In genomic region chr1:167271841-167272240, GRCm38 (mm10) we compare ENCODE assay signal across 13 mouse cellular contexts. TPM values are rescaled to one million over a fixed set of nuclear protein-coding genes. Genes with fewer than 3 reads are reported as not detected.
DNase-seq lines count a peak whose midpoint lies in the region; ATAC-seq and TF ChIP-seq lines count a peak whose summit lies in the region.
"Had no signal": no experiment of that assay in that cellular context is flagged by ENCODE, and none has a peak within 500 bp of the region (broad histone marks: within the 10 kb centered on the region; RNA-seq: fewer than 3 reads in every experiment).

No protein-coding gene starts in this region.

- DNase-seq in thymus, adult 2 months, result no peak
- no peak for DNase-seq in thymus, postnatal 25 days
- DNase-seq in stomach, postnatal 0 days (ENCODE audit: low spot score), result no peak
- DNase-seq in layer of hippocampus, adult 9-10 months (ENCODE audit: low spot score), result no peak
- DNase-seq: gastrocnemius, postnatal 25 days; right cerebral cortex, postnatal 14 days had no signal

- no peaks in the 10 kb centered on the region for H3K9me3 ChIP-seq in heart, embryonic 12.5 days (replicated peaks)
- H3K9me3 ChIP-seq in heart, embryonic 11.5 days (replicated peaks; ENCODE audit: control insufficient read depth, low read length), result no peaks in the 10 kb centered on the region
- H3K9me3 ChIP-seq in liver, embryonic 16.5 days (replicated peaks; ENCODE audit: control insufficient read depth, low read length), result no peaks in the 10 kb centered on the region
- H3K9me3 ChIP-seq in stomach, postnatal 0 days (ENCODE audit: control insufficient read depth, low read length), result no peaks in the 10 kb centered on the region
- H3K9me3 ChIP-seq: embryonic facial prominence, embryonic 12.5 days; intestine, embryonic 15.5 days had no signal

- no peak overlapping the region for H3K27ac ChIP-seq in heart, embryonic 12.5 days (ENCODE audit: poor library complexity, severe bottlenecking)
- no peak overlapping the region for H3K27ac ChIP-seq in heart, embryonic 11.5 days (ENCODE audit: low read depth, low read length)
- H3K27ac ChIP-seq in thymus, adult 2 months (ENCODE audit: control insufficient read depth, insufficient read depth, low read length), result peak overlapping the region; percentile 35; the same call in 1 of the 2 replicates
- peak overlapping the region; percentile 70 for H3K27ac ChIP-seq in liver, embryonic 16.5 days (ENCODE audit: low read length)
- H3K27ac ChIP-seq in stomach, postnatal 0 days (replicated peaks), result peak overlapping the region; percentile 88
- H3K27ac ChIP-seq: embryonic facial prominence, embryonic 12.5 days; intestine, embryonic 15.5 days; macrophage had no signal

- 38% methylated on average over 8 of the region's 8 CpGs for WGBS in heart, embryonic 12.5 days
- WGBS in heart, embryonic 11.5 days (ENCODE audit: insufficient replicate concordance), result 38% methylated on average over 8 of the region's 8 CpGs
- WGBS in thymus, adult 2 months, result 65% methylated on average over 8 of the region's 8 CpGs
- 29% methylated on average over 8 of the region's 8 CpGs for WGBS in liver, embryonic 16.5 days (ENCODE audit: insufficient replicate concordance)
- WGBS in stomach, postnatal 0 days, result 43% methylated on average over 8 of the region's 8 CpGs

- no peak for ATAC-seq in heart, embryonic 12.5 days (ENCODE audit: insufficient number of reproducible peaks, low FRiP score)
- no peak for ATAC-seq in heart, embryonic 11.5 days (replicated peaks; ENCODE audit: insufficient number of reproducible peaks, low FRiP score, low TSS enrichment)
- peak; percentile 9; the same call in 1 of the 2 replicates for ATAC-seq in liver, embryonic 16.5 days (ENCODE audit: low read depth)
- ATAC-seq in stomach, postnatal 0 days (ENCODE audit: low FRiP score, low TSS enrichment), result no peak
- ATAC-seq in megakaryocyte progenitor cell, adult 5-6 weeks (replicated peaks; ENCODE audit: poor library complexity), result no peak

- no peak for TF ChIP-seq EP300 in stomach, postnatal 0 days (optimal IDR thresholded peaks at IDR 0.05)

- H3K9ac ChIP-seq in heart, embryonic 12.5 days, result peak overlapping the region; percentile 32; the same call in 1 of the 2 replicates
- H3K9ac ChIP-seq in heart, embryonic 11.5 days (ENCODE audit: low read depth, low read length), result no peak overlapping the region
- H3K9ac ChIP-seq in liver, embryonic 16.5 days (ENCODE audit: low read depth, low read length), result peak overlapping the region; percentile 26
- no peak overlapping the region for H3K9ac ChIP-seq in stomach, postnatal 0 days (ENCODE audit: low read length)
- H3K9ac ChIP-seq: embryonic facial prominence, embryonic 12.5 days; intestine, embryonic 15.5 days had no signal

- H3K4me3 ChIP-seq in heart, embryonic 12.5 days, result no peak overlapping the region
- no peak overlapping the region for H3K4me3 ChIP-seq in heart, embryonic 11.5 days (ENCODE audit: low read depth, low read length)
- no peak overlapping the region for H3K4me3 ChIP-seq in thymus, adult 2 months (ENCODE audit: control insufficient read depth, insufficient read depth, low read length)
- H3K4me3 ChIP-seq in liver, embryonic 16.5 days (ENCODE audit: low read depth, low read length), result no peak overlapping the region
- H3K4me3 ChIP-seq in stomach, postnatal 0 days (ENCODE audit: low read depth, low read length), result no peak overlapping the region
- H3K4me3 ChIP-seq: embryonic facial prominence, embryonic 12.5 days; intestine, embryonic 15.5 days had no signal

- no peak overlapping the region for H3K4me2 ChIP-seq in heart, embryonic 12.5 days
- no peak overlapping the region for H3K4me2 ChIP-seq in heart, embryonic 11.5 days
- peak overlapping the region; percentile 37 for H3K4me2 ChIP-seq in liver, embryonic 16.5 days (ENCODE audit: low read depth, low read length)
- H3K4me2 ChIP-seq in stomach, postnatal 0 days (replicated peaks; ENCODE audit: low read depth), result no peak overlapping the region
- H3K4me2 ChIP-seq: intestine, embryonic 15.5 days had no signal

- peaks cover 75% of the 10 kb centered on the region for H3K4me1 ChIP-seq in heart, embryonic 12.5 days (replicated peaks)
- peaks cover 57% of the 10 kb centered on the region for H3K4me1 ChIP-seq in heart, embryonic 11.5 days (ENCODE audit: control insufficient read depth, insufficient read depth, low read length)
- H3K4me1 ChIP-seq in thymus, adult 2 months (replicated peaks; ENCODE audit: control insufficient read depth, insufficient read depth, low read length), result peaks cover 62% of the 10 kb centered on the region
- peaks cover 64% of the 10 kb centered on the region for H3K4me1 ChIP-seq in liver, embryonic 16.5 days (ENCODE audit: control insufficient read depth, low read depth, low read length)
- peaks cover 17% of the 10 kb centered on the region for H3K4me1 ChIP-seq in stomach, postnatal 0 days (replicated peaks; ENCODE audit: control insufficient read depth, insufficient read depth)

- TF ChIP-seq POLR2A in thymus, adult 2 months (IDR thresholded peaks at IDR 0.05; ENCODE audit: control insufficient read depth, extremely low read depth, insufficient read depth, low read length, poor library complexity), result no peak

- no peaks in the 10 kb centered on the region for H3K27me3 ChIP-seq in heart, embryonic 12.5 days (replicated peaks)
- no peaks in the 10 kb centered on the region for H3K27me3 ChIP-seq in heart, embryonic 11.5 days (ENCODE audit: control insufficient read depth, insufficient read depth, low read length)
- H3K27me3 ChIP-seq in thymus, adult 2 months (ENCODE audit: control insufficient read depth, insufficient read depth, low read length), result no peaks in the 10 kb centered on the region
- no peaks in the 10 kb centered on the region for H3K27me3 ChIP-seq in liver, embryonic 16.5 days (ENCODE audit: control insufficient read depth, insufficient read depth, low read depth, low read length)
- H3K27me3 ChIP-seq in stomach, postnatal 0 days (ENCODE audit: control insufficient read depth, insufficient read depth, low read length), result no peaks in the 10 kb centered on the region
- H3K27me3 ChIP-seq: embryonic facial prominence, embryonic 12.5 days had no signal

- H3K36me3 ChIP-seq in heart, embryonic 12.5 days, result no peaks in the 10 kb centered on the region
- H3K36me3 ChIP-seq in heart, embryonic 11.5 days (ENCODE audit: control insufficient read depth, insufficient read depth, low read length), result no peaks in the 10 kb centered on the region
- no peaks in the 10 kb centered on the region for H3K36me3 ChIP-seq in thymus, adult 2 months (ENCODE audit: control insufficient read depth, insufficient read depth, low read length)
- no peaks in the 10 kb centered on the region for H3K36me3 ChIP-seq in liver, embryonic 16.5 days (ENCODE audit: control insufficient read depth, insufficient read depth)
- no peaks in the 10 kb centered on the region for H3K36me3 ChIP-seq in stomach, postnatal 0 days (ENCODE audit: control insufficient read depth, insufficient read depth, low read length)
- H3K36me3 ChIP-seq: embryonic facial prominence, embryonic 12.5 days; intestine, embryonic 15.5 days had no signal

- TF ChIP-seq CTCF in thymus, adult 2 months (IDR thresholded peaks at IDR 0.05; ENCODE audit: borderline replicate concordance, control insufficient read depth, extremely low read depth, insufficient read depth, low read length, poor library complexity), result no peak
- no peak for TF ChIP-seq CTCF in stomach, postnatal 0 days (IDR thresholded peaks at IDR 0.05; ENCODE audit: low read depth)

RNA-seq across cellular contexts. Expression of gene Uck2, which starts 13.3 kb away (rescaled TPM):
- 68.9 and 75.3 TPM in 2 replicates for polyA plus RNA-seq in heart, embryonic 12.5 days (2016; fragmentation: Nextera tagmentation; extraction: Ambion mirVana)
- 66.6 and 71.2 TPM in 2 replicates for polyA plus RNA-seq in heart, embryonic 11.5 days (2014; fragmentation: Nextera tagmentation; extraction: Ambion mirVana)
- polyA plus RNA-seq in thymus, adult 2 months (2012; rRNA removed), result 107 and 117 TPM in 2 replicates
- polyA plus RNA-seq in liver, embryonic 16.5 days (2015; fragmentation: Nextera tagmentation; extraction: Ambion mirVana), result 28.9 and 30.8 TPM in 2 replicates
- 49.4 and 52.5 TPM in 2 replicates for polyA plus RNA-seq in stomach, postnatal 0 days (2015; fragmentation: Nextera tagmentation; extraction: Ambion mirVana)
- 228 and 234 TPM in 2 replicates for total RNA-seq in megakaryocyte progenitor cell, adult 5-6 weeks (2015)
- 234 and 288 TPM in 2 replicates for total RNA-seq in megakaryocyte progenitor cell, adult 5-6 weeks (2017)

RNA-seq across cellular contexts. Expression of gene Tmco1, which starts 36.3 kb away (rescaled TPM):
- 79.7 and 83.1 TPM in 2 replicates for polyA plus RNA-seq in heart, embryonic 12.5 days (2016; fragmentation: Nextera tagmentation; extraction: Ambion mirVana)
- polyA plus RNA-seq in heart, embryonic 11.5 days (2014; fragmentation: Nextera tagmentation; extraction: Ambion mirVana), result 96.1 and 98.9 TPM in 2 replicates
- 31.7 and 44.9 TPM in 2 replicates for polyA plus RNA-seq in thymus, adult 2 months (2012; rRNA removed)
- polyA plus RNA-seq in liver, embryonic 16.5 days (2015; fragmentation: Nextera tagmentation; extraction: Ambion mirVana), result 57.3 and 61.3 TPM in 2 replicates
- polyA plus RNA-seq in stomach, postnatal 0 days (2015; fragmentation: Nextera tagmentation; extraction: Ambion mirVana), result 77.2 and 81.8 TPM in 2 replicates
- total RNA-seq in megakaryocyte progenitor cell, adult 5-6 weeks (2015), result 168 and 183 TPM in 2 replicates
- 176 and 178 TPM in 2 replicates for total RNA-seq in megakaryocyte progenitor cell, adult 5-6 weeks (2017)

Comparison
In these comparisons a context has a peak if more than half of its experiments do, and no peak if none do; other contexts are left out.
1. H3K9ac ChIP-seq: peak in heart, embryonic 12.5 days (single experiment) and liver, embryonic 16.5 days (single experiment); none in heart, embryonic 11.5 days (single experiment) and stomach, postnatal 0 days (single experiment).
2. H3K27ac ChIP-seq: peak in thymus, adult 2 months (single experiment), liver, embryonic 16.5 days (single experiment) and stomach, postnatal 0 days (single experiment); none in heart, embryonic 12.5 days (single experiment) and heart, embryonic 11.5 days (single experiment).